Mouse (Mus musculus): ENCODE data around the gene Spem1. TPM values are rescaled to one million over a fixed set of nuclear protein-coding genes. Genes with fewer than 3 reads are reported as not detected.

Gene Spem1
- not detected in 4 replicates for total RNA-seq (2023)

GRCm38 (mm10) chr11:69822080-69822479 lies at the start of gene Spem1:
Gene Spem1 (minus strand): TSS chr11:69822180.

DNA sequence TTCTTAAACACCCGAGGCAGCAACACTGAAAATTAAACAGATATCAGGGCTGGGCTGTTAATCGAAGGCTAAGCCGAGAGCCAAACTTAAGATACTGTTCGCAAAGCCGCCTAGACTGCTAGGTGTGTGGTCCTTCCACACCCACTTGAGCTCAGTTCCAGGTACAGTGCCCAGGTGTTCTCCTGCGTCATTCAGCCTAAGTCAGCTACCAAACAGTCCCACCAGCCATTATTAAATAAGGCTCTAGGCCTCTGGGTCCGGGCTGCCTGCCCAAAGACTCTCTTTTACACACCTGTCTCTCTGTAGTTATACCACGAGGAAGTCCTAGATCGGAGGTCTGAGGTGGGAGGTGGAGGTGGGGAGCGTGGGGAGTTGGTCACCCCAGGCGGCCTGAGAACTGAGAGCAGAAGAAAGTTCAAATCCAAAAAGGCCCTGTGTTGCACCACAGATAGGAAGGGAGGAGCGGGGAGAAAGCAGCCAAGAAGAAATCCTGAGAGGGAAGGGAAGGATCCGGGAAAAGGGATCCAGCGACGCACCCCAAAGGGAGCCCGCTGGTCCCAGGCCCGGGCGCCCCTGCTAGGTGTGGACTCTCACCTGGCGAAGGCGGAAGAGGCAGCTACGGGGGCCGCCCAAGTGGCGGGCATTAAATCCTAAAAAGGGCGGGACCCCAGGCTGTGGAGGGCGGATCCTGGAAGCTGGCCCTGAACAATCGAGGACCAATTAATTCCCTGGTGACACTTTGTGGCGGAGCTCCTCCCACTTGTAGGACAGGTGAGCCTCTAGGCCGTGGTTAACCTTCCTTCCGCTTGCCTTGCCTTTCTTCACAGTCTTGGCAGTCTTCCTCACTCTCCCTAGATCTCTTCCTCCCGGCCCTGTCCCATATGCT lies 36.4 kb upstream of the Spem1 start, which contains the start of gene Tnk1:
TSS of gene Tnk1 (minus strand) at position 618 of the 886 bp plus-strand sequence.

DNA sequence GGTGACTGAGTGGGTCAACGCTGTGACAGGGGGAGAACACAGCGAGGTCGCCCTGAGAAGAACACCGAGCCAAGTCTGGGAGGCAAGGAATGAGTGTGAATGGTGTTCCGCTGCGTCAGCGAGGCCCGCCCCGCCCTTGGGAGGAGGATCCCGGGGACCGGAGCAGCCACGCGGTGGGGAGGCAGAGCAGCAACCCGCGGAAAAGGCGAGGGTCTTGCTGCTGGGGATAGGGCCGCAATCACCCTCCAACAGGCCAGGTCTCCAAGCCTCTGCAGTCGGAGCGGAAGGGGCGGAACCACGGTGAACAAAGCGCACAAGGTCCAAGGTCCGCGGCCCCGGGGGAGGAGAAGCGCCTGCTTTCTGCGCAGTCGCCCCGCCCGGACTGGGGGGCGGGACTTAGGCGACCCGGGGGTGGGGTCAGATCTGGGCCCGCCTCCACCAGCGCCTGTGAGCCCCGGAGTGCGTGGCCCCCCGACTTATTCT lies 24.3 kb upstream of the Spem1 start, which contains the start of gene Plscr3:
TSS of gene Plscr3 (plus strand) at position 179 of the 483 bp plus-strand sequence.

GRCm38 (mm10) chr11:69837952-69838713 lies 16.2 kb upstream of the Spem1 start, which contains the start of gene Tmem256:
Gene Tmem256 (plus strand): TSS chr11:69838514.

GRCm38 (mm10) chr11:69837604-69837951 lies 15.6 kb upstream of the Spem1 start, which contains the start of gene Nlgn2:
Gene Nlgn2 (minus strand): TSS chr11:69837784.

GRCm38 (mm10) chr11:69818365-69818764 lies 3.6 kb downstream of the Spem1 start, which contains the start of gene Spem2:
Gene Spem2 (minus strand): TSS chr11:69818465.

GRCm38 (mm10) chr11:69815155-69815554 lies 6.8 kb downstream of the Spem1 start, which contains the start of gene Gm39566:
Gene Gm39566 (minus strand): TSS chr11:69815298.

DNA sequence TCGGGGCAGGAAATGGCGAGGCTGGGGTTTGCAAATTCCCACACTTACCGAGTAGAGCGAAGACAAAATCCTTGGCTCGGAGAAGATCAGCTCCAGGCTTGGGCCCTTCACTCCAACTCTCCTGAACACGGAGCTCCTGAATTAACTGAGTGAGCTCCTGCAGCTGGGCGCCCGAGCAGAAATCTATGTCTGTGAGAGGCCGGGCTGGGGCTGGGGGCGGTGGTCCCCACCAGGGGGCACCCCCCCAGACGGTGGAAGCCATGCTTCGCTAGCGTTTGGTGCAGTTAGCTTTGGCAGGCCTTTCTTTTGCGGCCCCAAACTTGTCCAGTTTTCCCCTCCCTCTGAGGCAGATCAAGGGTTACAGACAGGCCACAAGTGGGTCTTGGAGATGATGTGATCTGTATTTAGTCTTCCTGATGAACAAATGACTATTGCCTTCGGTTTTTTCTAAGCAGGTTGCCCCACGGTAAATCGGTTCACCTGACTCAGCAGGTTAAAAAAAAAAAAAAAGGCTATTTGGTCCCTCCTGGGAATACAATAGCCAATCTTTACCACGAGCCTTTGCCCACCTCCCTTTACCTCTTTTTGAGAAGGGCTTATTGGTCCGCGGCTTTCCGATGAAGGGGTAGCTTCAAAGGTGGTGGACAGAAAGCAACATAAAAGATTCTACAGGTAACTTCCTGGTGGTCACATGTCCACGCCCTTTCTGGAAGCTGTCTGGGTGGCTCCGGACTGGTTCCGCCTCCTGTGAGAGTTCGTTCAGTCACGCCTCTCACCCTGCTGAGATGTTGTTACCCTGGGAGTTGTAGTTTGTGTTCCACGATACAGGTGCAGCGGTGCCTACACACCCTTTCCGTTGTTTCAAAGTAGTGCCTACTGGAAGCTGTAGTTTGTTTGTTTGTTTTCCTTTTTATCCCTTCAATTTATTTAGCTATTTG lies 16.7 kb downstream of the Spem1 start, which contains the start of gene Tmem102:
TSS of gene Tmem102 (minus strand) at position 653 of the 938 bp plus-strand sequence.

GRCm38 (mm10) chr11:69801379-69801977 lies 20.5 kb downstream of the Spem1 start, which contains the start of gene Fgf11:
Gene Fgf11 (minus strand): TSS chr11:69801857.

GRCm38 (mm10) chr11:69795168-69795982 lies 26.6 kb downstream of the Spem1 start, which contains the start of gene Chrnb1:
Gene Chrnb1 (minus strand): TSS chr11:69795943.

Other genes with a start within 250 kb of the Spem1 start
- gene Wrap53, start 241.9 kb downstream of the Spem1 start, total RNA-seq (2023) = 11.0 to 15.2 TPM (median 13.1 TPM) in 4 replicates
- gene Trp53, start 241.8 kb downstream of the Spem1 start, total RNA-seq (2023) = 122 to 134 TPM (median 130 TPM) in 4 replicates
- 0.26 to 0.67 TPM (median 0.31 TPM) in 3 of 4 replicates, not detected in the other for gene Atp1b2, start 216.2 kb downstream of the Spem1 start, total RNA-seq (2023)
- not detected in 4 replicates for gene Shbg, start 204.3 kb downstream of the Spem1 start, total RNA-seq (2023)
- not detected in 4 replicates for gene Sat2, start 200.2 kb downstream of the Spem1 start, total RNA-seq (2023)
- gene Fxr2, start 189.2 kb downstream of the Spem1 start, total RNA-seq (2023) = 73.0 to 86.7 TPM (median 81.7 TPM) in 4 replicates
- gene Sox15, start 166.9 kb downstream of the Spem1 start, total RNA-seq (2023) = 0.95 TPM in 1 of 4 replicates, not detected in the others
- gene Mpdu1, start 159.5 kb downstream of the Spem1 start, total RNA-seq (2023) = 58.5 to 68.1 TPM (median 64.8 TPM) in 4 replicates
- gene Cd68, start 156.0 kb downstream of the Spem1 start, total RNA-seq (2023) = 13.5 to 15.1 TPM (median 14.6 TPM) in 4 replicates
- gene Eif4a1, start 149.8 kb downstream of the Spem1 start, total RNA-seq (2023) = 683 to 716 TPM (median 701 TPM) in 4 replicates
- 112 to 142 TPM (median 125 TPM) in 4 replicates for gene Senp3, start 140.1 kb downstream of the Spem1 start, total RNA-seq (2023)
- not detected in 4 replicates for gene Tnfsf13, start 136.4 kb downstream of the Spem1 start, total RNA-seq (2023)
- 0.40 TPM in 1 of 4 replicates, not detected in the others for gene Tnfsf12, start 126.3 kb downstream of the Spem1 start, total RNA-seq (2023)
- gene Tnfsfm13, start 126.1 kb downstream of the Spem1 start, total RNA-seq (2023) = 0.56 TPM in 1 of 4 replicates, not detected in the others
- 227 to 251 TPM (median 238 TPM) in 4 replicates for gene Polr2a, start 63.5 kb downstream of the Spem1 start, total RNA-seq (2023)
- not detected in 4 replicates for gene Slc35g3, start 60.2 kb downstream of the Spem1 start, total RNA-seq (2023)
- 62.1 to 72.6 TPM (median 65.4 TPM) in 4 replicates for gene Zbtb4, start 56.3 kb downstream of the Spem1 start, total RNA-seq (2023)
- 7.8 to 14.5 TPM (median 12.0 TPM) in 4 replicates for gene Chrnb1, start 26.2 kb downstream of the Spem1 start, total RNA-seq (2023)
- 0.21 to 0.22 TPM in 2 of 4 replicates, not detected in the others for gene Fgf11, start 20.3 kb downstream of the Spem1 start, total RNA-seq (2023)
- 0.30 TPM in 1 of 4 replicates, not detected in the others for gene Tmem102, start 16.6 kb downstream of the Spem1 start, total RNA-seq (2023)
- gene Gm39566, start 6.9 kb downstream of the Spem1 start, total RNA-seq (2023) = not detected in 4 replicates
- not detected in 4 replicates for gene Spem2, start 3.7 kb downstream of the Spem1 start, total RNA-seq (2023)
- 0.27 to 1.5 TPM (median 0.32 TPM) in 4 replicates for gene Nlgn2, start 15.6 kb upstream of the Spem1 start, total RNA-seq (2023)
- 29.5 to 37.7 TPM (median 32.6 TPM) in 4 replicates for gene Tmem256, start 16.3 kb upstream of the Spem1 start, total RNA-seq (2023)
- 9.9 to 12.6 TPM (median 11.5 TPM) in 4 replicates for gene Plscr3, start 24.2 kb upstream of the Spem1 start, total RNA-seq (2023)
- not detected in 4 replicates for gene Tnk1, start 36.5 kb upstream of the Spem1 start, total RNA-seq (2023)
- gene Tmem95, start 55.8 kb upstream of the Spem1 start, total RNA-seq (2023) = not detected in 4 replicates
- 1.3 to 2.6 TPM (median 2.3 TPM) in 4 replicates for gene Kctd11, start 59.2 kb upstream of the Spem1 start, total RNA-seq (2023)
- gene Acap1, start 73.4 kb upstream of the Spem1 start, total RNA-seq (2023) = 473 to 501 TPM (median 485 TPM) in 4 replicates
- 1.2 to 3.5 TPM (median 2.0 TPM) in 4 replicates for gene 2810408A11Rik, start 78.8 kb upstream of the Spem1 start, total RNA-seq (2023)
- 51.5 to 76.4 TPM (median 73.4 TPM) in 4 replicates for gene Neurl4, start 78.9 kb upstream of the Spem1 start, total RNA-seq (2023)
- gene Gps2, start 91.7 kb upstream of the Spem1 start, total RNA-seq (2023) = 144 to 150 TPM (median 147 TPM) in 4 replicates
- 337 to 380 TPM (median 350 TPM) in 4 replicates for gene Eif5a, start 99.8 kb upstream of the Spem1 start, total RNA-seq (2023)
- gene Ybx2, start 113.6 kb upstream of the Spem1 start, total RNA-seq (2023) = not detected in 4 replicates
- gene Slc2a4, start 126.0 kb upstream of the Spem1 start, total RNA-seq (2023) = not detected in 4 replicates
- gene Cldn7, start 142.6 kb upstream of the Spem1 start, total RNA-seq (2023) = not detected in 4 replicates
- gene Ctdnep1, start 159.0 kb upstream of the Spem1 start, total RNA-seq (2023) = 87.5 to 123 TPM (median 99.1 TPM) in 4 replicates
- 49.4 to 55.9 TPM (median 52.5 TPM) in 4 replicates for gene Elp5, start 160.3 kb upstream of the Spem1 start, total RNA-seq (2023)
- gene Gabarap, start 169.0 kb upstream of the Spem1 start, total RNA-seq (2023) = 285 to 331 TPM (median 318 TPM) in 4 replicates
- 48.3 to 52.7 TPM (median 51.4 TPM) in 4 replicates for gene Phf23, start 173.6 kb upstream of the Spem1 start, total RNA-seq (2023)
- 51.2 to 61.3 TPM (median 58.7 TPM) in 4 replicates for gene Dvl2, start 178.4 kb upstream of the Spem1 start, total RNA-seq (2023)
- 44.6 to 55.5 TPM (median 48.8 TPM) in 4 replicates for gene Acadvl, start 193.2 kb upstream of the Spem1 start, total RNA-seq (2023)
- gene Dlg4, start 194.8 kb upstream of the Spem1 start, total RNA-seq (2023) = 3.9 to 7.2 TPM (median 4.3 TPM) in 4 replicates
- not detected in 4 replicates for gene Asgr1, start 231.9 kb upstream of the Spem1 start, total RNA-seq (2023)